ENCODE assay signal across 16 mouse cellular contexts in the genomic region with DNA sequence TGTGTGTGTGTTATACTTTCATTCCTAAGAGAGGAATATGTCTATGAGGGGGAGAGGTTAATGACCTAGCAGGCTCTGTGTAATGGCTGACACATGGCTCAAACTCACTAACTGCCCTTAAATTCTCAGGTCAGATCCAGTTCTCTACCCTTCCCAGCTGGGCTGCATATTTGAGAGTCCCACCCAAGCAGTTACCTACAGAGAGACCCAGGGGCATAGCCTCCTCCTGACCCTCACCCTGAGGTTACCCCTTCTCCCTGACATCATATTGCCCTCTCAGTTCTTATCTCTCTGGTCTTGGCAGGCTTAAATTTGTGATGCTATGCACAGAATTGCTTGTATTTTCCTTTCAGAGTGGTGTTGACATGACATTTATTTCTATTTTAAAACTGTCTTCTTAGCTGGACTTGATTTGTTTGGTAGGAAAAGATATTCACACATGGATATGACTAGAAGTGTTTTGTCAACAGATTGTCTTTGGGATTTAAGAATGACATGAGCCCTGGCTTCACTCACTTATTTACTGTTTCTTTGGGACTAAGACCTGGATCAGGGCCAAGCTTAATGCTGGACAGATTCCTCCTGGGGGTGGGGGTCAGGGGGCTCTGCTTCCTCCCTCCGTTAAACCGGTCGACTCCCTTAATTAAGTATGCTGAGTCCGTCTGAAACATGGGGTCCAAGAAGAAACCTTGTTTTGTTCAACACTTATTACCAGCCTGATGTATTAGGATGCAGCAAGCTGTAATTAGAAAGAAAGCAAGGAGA. TPM values are rescaled to one million over a fixed set of nuclear protein-coding genes. Genes with fewer than 3 reads are reported as not detected.
DNase-seq lines count a peak whose midpoint lies in the region; ATAC-seq and TF ChIP-seq lines count a peak whose summit lies in the region.
"Had no signal": no experiment of that assay in that cellular context is flagged by ENCODE, and none has a peak within 500 bp of the region (broad histone marks: within the 10 kb centered on the region; RNA-seq: fewer than 3 reads in every experiment).

No protein-coding gene starts in this region.

- no peaks in the 10 kb centered on the region for H3K36me3 ChIP-seq in kidney, adult 2 months (ENCODE audit: control insufficient read depth, insufficient read depth, low read length)
- no peaks in the 10 kb centered on the region for H3K36me3 ChIP-seq in lung, postnatal 0 days (ENCODE audit: insufficient read depth, low read length)
- H3K36me3 ChIP-seq: hindbrain, embryonic 10.5 days; limb, embryonic 15.5 days had no signal

- WGBS in kidney, adult 2 months, result 22% methylated on average over 4 of the region's 4 CpGs
- WGBS in lung, postnatal 0 days, result 36% methylated on average over 4 of the region's 4 CpGs

- no peak overlapping the region for H3K4me3 ChIP-seq in kidney, adult 2 months (ENCODE audit: insufficient read depth, low read depth, low read length)
- H3K4me3 ChIP-seq in lung, postnatal 0 days (ENCODE audit: low read depth, low read length), result no peak overlapping the region
- H3K4me3 ChIP-seq: hindbrain, embryonic 10.5 days; limb, embryonic 15.5 days had no signal

- no peak overlapping the region for H3K9ac ChIP-seq in lung, postnatal 0 days (replicated peaks; ENCODE audit: low read depth)
- H3K9ac ChIP-seq: limb, embryonic 15.5 days had no signal

- peak; percentile 27 for DNase-seq in embryo, embryonic 10 days (ENCODE audit: low spot score)
- no peak for DNase-seq in embryo, embryonic 11 days
- DNase-seq in kidney, adult 2 months, result no peak
- DNase-seq in kidney, postnatal 36 days, result no peak
- DNase-seq in lung, postnatal 0 days (ENCODE audit: low spot score), result peak; percentile 34
- DNase-seq in lung, postnatal 25 days (ENCODE audit: low spot score), result no peak
- DNase-seq in heart, postnatal 4 days, result peak; percentile 34
- no peak for DNase-seq in spleen, postnatal 10 days (ENCODE audit: low spot score in 2 of 2)
- DNase-seq: adrenal gland, adult 8-10 months; thymus, postnatal 14 days had no signal

- no peak for TF ChIP-seq POLR2A in kidney, adult 2 months (IDR thresholded peaks at IDR 0.05; ENCODE audit: low read depth, low read length)

- no peak overlapping the region for H3K4me2 ChIP-seq in lung, postnatal 0 days (replicated peaks; ENCODE audit: low read depth, low read length)
- H3K4me2 ChIP-seq: limb, embryonic 15.5 days had no signal

- peak; percentile 40 for ATAC-seq in lung, postnatal 0 days
- ATAC-seq: intestine, postnatal 0 days had no signal

- H3K4me1 ChIP-seq in kidney, adult 2 months (ENCODE audit: control insufficient read depth, insufficient read depth, low read length), result peaks cover 9% of the 10 kb centered on the region; the same call in 1 of the 2 replicates
- H3K4me1 ChIP-seq in lung, postnatal 0 days (ENCODE audit: insufficient read depth, low read depth, low read length), result peaks cover 3% of the 10 kb centered on the region; the same call in 1 of the 2 replicates
- H3K4me1 ChIP-seq: hindbrain, embryonic 10.5 days; limb, embryonic 15.5 days had no signal

- H3K27me3 ChIP-seq in kidney, adult 2 months (replicated peaks; ENCODE audit: control insufficient read depth, insufficient read depth, low read length), result no peaks in the 10 kb centered on the region
- H3K27me3 ChIP-seq in lung, postnatal 0 days (replicated peaks; ENCODE audit: insufficient read depth, low read length), result no peaks in the 10 kb centered on the region
- H3K27me3 ChIP-seq: limb, embryonic 15.5 days had no signal

- peak; percentile 44; the same call in 1 of the 2 replicates for TF ChIP-seq EP300 in lung, postnatal 0 days (IDR thresholded peaks at IDR 0.05)

- no peak for TF ChIP-seq CTCF in kidney, adult 2 months (conservative IDR thresholded peaks at IDR 0.05; ENCODE audit: insufficient read depth, insufficient read length, low read depth, low read length)
- no peak for TF ChIP-seq CTCF in lung, postnatal 0 days (IDR thresholded peaks at IDR 0.05)

- 0 out of 2 replicates have a peak overlapping the region, but pooled peaks have one; percentile 5 for H3K27ac ChIP-seq in kidney, adult 2 months (ENCODE audit: insufficient read depth, low read depth, low read length)
- H3K27ac ChIP-seq in lung, postnatal 0 days (ENCODE audit: low read length), result no peak overlapping the region
- H3K27ac ChIP-seq: hindbrain, embryonic 10.5 days; limb, embryonic 15.5 days had no signal

- no peaks in the 10 kb centered on the region for H3K9me3 ChIP-seq in lung, postnatal 0 days (ENCODE audit: low read length)
- H3K9me3 ChIP-seq: hindbrain, embryonic 10.5 days; limb, embryonic 15.5 days had no signal

RNA-seq across cellular contexts. Expression of a gene that starts 7.7 kb away (rescaled TPM):
- not detected in 2 replicates for polyA plus RNA-seq in kidney, adult 2 months (2012; rRNA removed)
- polyA plus RNA-seq in lung, postnatal 0 days (2015; fragmentation: Nextera tagmentation; extraction: Ambion mirVana), result not detected in 2 replicates
- total RNA-seq in heart, postnatal 4 days (2021), result not detected
- total RNA-seq: adrenal gland, adult 8-10 months; gastrocnemius, adult 18-20 months; megakaryocyte progenitor cell, adult 5-6 weeks had no signal
- polyA plus RNA-seq: hindbrain, embryonic 10.5 days; intestine, postnatal 0 days; limb, embryonic 15.5 days; neural tube, embryonic 14.5 days had no signal

Comparison
In these comparisons a context has a peak if more than half of its experiments do, and no peak if none do; other contexts are left out.
1. DNase-seq: peak in embryo, embryonic 10 days (single experiment), lung, postnatal 0 days (single experiment) and heart, postnatal 4 days (single experiment); none in embryo, embryonic 11 days (single experiment), kidney, adult 2 months (single experiment), kidney, postnatal 36 days (0 of 2), lung, postnatal 25 days (single experiment) and spleen, postnatal 10 days (0 of 2).